Mouse (Mus musculus) heart, postnatal 0 days (tissue): ENCODE data around the gene Ttll2.
"Not testable (repeated sequence)": the region's sequence is repeated elsewhere in the genome, so short reads cannot be mapped to it uniquely, and the experiment has no call there.

Source experiments
- CTCF ChIP-seq: IDR thresholded peaks from 2 replicates; pipeline ENCODE4 v1.5.1; 2016; ENCODE audit warnings: antibody characterized with exemption, control low read depth, low read depth
- EP300 ChIP-seq: IDR thresholded peaks from 2 replicates; pipeline ENCODE4 v1.6.1; 2016; ENCODE audit warnings: antibody characterized with exemption, low read depth

- TF ChIP-seq CTCF, EP300: not testable (repeated sequence)
Observed at GRCm38 (mm10) chr17:7332745-7333144, 19.8 kb downstream of the Ttll2 start.
